Mouse (Mus musculus) left cerebral cortex, postnatal 4 days (tissue): ENCODE results near the gene Gbp9. TPM values are rescaled to one million over a fixed set of nuclear protein-coding genes. Genes with fewer than 3 reads are reported as not detected.
"Not testable (repeated sequence)": the region's sequence is repeated elsewhere in the genome, so short reads cannot be mapped to it uniquely, and the experiment has no call there.

Experiments
- DNase-seq: peaks from one replicate; pipeline ENCODE4 v3.0.0-alpha.2; 2022
- intact Hi-C: fragments of 180-260 bp; cut with DNase I; formaldehyde crosslinking; loops from one replicate; pipeline ENCODE4 v1.15.1; 2025
- total RNA-seq, 2 experiments: library from RNA; stranded (reverse); gene quantifications; 2 replicates each; pipeline ENCODE4 v1.2.3; 2021

The Gbp9 gene
- total RNA-seq, 2 experiments from 2014 or later: 1.9 to 2.8 TPM

DNA sequence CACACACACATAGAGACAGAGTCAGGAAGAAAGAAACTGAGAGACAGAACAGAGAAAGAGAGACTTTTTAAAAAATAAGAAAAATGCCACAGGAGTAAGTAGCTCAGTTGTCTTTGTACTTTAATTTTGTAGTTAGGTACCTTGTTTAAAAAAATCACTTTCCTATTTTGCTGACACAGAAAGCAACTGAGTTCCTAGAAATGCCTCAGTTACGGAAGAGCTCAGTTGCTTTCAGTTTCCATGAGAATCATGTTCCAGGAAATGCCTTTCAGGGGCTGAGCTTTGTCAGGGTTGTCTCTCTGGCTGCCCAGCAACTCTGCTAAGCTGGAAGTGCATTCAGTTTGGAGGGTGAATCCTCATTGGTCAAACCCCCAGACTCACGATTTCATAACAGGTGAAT is 76.9 kb downstream of the Gbp9 start:
- intact Hi-C loops, DNase-seq: not testable (repeated sequence)

DNA sequence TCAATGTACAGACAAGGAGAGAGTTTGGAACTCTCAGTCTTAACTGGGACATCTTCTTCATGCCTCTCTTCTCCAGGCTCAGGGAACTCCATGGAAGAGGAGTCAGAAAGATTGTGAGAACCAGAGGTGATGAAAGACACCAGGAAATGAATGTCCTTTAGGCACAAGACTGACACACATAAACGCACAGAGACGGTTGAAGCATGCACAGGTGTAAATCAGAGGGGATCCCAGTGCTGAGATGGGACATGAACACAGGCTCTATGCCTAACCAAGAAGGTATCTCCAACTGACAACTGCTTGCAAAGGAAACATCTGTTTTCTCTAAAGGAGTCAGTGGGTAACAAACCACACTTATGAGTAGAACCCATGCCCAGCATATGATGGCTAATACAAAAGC is 79.1 kb downstream of the Gbp9 start:
- DNase-seq: no peak
- intact Hi-C loops: no loop called here

DNA sequence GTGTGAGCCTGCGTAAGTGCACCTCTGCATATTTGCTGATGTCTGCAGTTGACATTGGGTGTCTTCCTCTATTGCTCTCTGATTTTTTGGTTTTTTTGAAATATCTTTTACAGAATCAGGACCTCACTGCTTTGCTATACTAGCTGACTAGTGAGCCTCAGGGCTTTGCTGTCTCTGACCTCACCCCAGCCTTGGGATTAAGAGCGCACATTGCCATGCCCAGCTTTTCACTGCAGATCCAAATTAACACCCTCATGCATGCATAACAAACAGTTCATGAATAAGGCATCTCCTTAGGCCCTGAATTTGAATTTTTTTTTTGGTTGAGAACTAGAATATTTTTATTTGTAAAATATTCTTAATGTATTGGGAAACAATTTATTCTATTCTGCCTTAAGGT is 84.1 kb downstream of the Gbp9 start:
- DNase-seq: no peak
- intact Hi-C loops: no loop called here

DNA sequence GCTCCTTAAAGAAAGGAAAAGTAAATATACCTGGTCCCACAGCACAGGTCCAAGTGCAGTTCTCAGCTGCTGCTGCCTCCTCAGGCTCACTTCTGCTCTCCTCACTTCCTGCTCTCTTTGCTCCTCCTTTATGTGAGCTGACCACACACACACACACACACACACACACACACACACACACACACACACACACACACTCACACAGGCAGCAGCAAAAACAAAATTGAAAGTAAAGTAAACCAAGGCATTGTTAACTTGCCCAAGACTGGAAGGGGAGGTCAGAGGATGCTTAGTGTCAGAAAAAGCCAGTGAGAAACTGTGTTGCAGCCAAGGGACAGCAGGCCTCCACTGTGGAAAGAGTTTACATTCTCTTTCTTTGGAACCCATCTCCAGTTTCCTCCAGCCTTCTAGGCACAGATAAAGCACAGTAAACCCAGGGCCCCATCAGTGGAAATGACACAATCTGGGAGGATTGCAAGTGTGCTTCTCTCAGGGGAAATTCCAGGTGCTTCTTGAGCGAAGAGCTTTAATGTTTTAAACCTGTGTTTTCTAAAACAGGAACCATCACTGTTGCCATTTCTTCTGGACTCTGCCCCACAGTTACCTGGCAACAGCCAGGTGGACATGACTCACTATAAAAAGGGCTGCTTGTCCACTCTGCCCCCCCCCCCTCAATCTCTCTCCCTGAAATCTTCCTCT is 85.7 kb downstream of the Gbp9 start:
- DNase-seq, intact Hi-C loops: not testable (repeated sequence)

DNA sequence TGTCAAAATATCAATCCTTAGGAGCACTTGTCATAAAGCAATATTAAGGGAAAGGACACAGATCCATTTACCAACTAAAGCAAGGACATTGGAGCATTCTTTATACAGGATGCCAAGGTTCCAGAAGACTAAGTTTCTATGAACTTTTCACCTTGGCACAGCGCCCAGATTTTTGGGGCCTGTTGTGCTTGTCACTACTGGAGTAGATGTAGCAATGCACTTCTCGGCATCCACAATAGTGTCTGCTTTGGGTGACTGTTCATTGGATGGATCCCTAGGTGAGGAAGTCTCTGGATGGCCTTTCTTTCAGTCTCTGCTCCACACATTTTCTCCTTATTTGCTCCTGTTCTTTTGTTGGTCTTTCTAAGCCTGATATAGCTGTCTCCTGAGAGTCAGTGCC is 107.0 kb downstream of the Gbp9 start:
- DNase-seq: peak; percentile 9
- intact Hi-C loops: no loop called here

Other genes starting within 250 kb of the Gbp9 start
- gene Abcg3, start 156.8 kb downstream of the Gbp9 start, total RNA-seq: under 1 TPM in 1 of 2 experiments, not detected in 1; 0.20 TPM
- under 1 TPM; 0.22 to 0.34 TPM for gene Gbp8, start within 50 bp of the Gbp9 start, total RNA-seq
- gene Gbp4, start within 50 bp of the Gbp9 start, total RNA-seq: 1 to 10 TPM; 1.3 TPM
- not detected for gene Gbp10, start 100.0 kb upstream of the Gbp9 start, total RNA-seq
- gene Gm43302, start 154.2 kb upstream of the Gbp9 start, total RNA-seq: under 1 TPM in 1 of 2 experiments, not detected in 1; 0.14 TPM
- 1 to 10 TPM; 1.0 to 1.5 TPM for gene Gbp6, start 154.2 kb upstream of the Gbp9 start, total RNA-seq